Mouse (Mus musculus): ENCODE measurements around the gene Rnf180.

DNA sequence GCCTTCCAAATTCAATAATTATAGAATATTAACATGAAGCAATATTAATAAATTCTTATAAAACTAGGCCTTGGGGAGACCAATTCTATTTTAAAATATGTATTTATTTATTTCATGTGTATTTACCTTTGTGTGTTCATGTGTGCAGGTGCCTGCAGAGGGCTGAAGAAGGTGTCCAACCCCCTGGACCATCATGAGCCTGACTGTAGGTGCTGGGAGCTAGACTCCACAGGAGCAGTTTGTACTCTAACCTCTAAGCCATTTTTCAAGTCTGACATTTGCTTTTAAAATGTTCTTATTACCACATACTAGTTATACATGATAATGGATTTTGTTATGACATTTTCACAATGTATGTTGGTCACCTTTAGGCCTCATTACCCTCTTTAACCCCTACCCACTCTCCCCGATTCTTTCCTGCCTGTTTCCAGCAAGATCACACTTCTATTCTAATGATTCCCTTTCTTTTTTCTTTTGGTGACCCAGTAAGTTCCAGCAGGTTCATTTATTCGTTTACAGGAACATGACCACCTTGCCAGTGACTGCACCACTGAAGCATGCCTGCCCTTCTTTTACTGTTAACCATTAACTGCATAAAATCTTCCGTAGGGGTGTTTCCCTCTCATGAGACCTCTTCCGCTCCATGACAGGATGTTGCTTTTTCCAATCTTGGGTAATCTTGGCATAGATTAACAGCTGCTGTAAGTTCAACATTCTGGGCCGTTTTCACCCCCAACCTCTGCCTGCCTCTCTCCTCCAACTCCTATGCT lies 36.8 kb upstream of the Rnf180 start:
- TF ChIP-seq CTCF (IDR thresholded peaks at IDR 0.05; ENCODE audit: borderline replicate concordance, insufficient read depth, low read depth, low read length): no peak
- TF ChIP-seq POLR2A (IDR thresholded peaks at IDR 0.05; ENCODE audit: borderline replicate concordance, insufficient read depth, low read length): no peak
